Mouse (Mus musculus): ENCODE results near the gene Tmeff1. TPM values are rescaled to one million over a fixed set of nuclear protein-coding genes. Genes with fewer than 3 reads are reported as not detected.

The Tmeff1 gene
- polyA plus RNA-seq, 1 experiment from 2014 or later = 45.4 TPM

- no peak overlapping the region for H3K27ac ChIP-seq
- H3K4me1 ChIP-seq (replicated peaks) = no peaks in the 10 kb centered on the region
- H3K4me2 ChIP-seq (replicated peaks) = no peak overlapping the region
- ATAC-seq = no peak
- no peaks in the 10 kb centered on the region for H3K36me3 ChIP-seq
- H3K4me3 ChIP-seq (replicated peaks) = no peak overlapping the region
- 59% methylated on average over 6 of the region's 6 CpGs for WGBS
- no peak overlapping the region for H3K9ac ChIP-seq
- no peaks in the 10 kb centered on the region for H3K9me3 ChIP-seq
- no peaks in the 10 kb centered on the region for H3K27me3 ChIP-seq (replicated peaks)
Observed at GRCm38 (mm10) chr4:48579475-48580110, 5.4 kb upstream of the Tmeff1 start.

- 38% methylated on average over 2 of the region's 2 CpGs for WGBS
- Histone ChIP-seq H3K4me1 (replicated peaks) (no peaks in the 10 kb centered on the region), H3K36me3 (no peaks in the 10 kb centered on the region), H3K9me3 (no peaks in the 10 kb centered on the region), H3K4me3 (replicated peaks) (no peak overlapping the region), H3K9ac (no peak overlapping the region), H3K4me2 (replicated peaks) (no peak overlapping the region), H3K27me3 (replicated peaks) (no peaks in the 10 kb centered on the region), H3K27ac (no peak overlapping the region)
- ATAC-seq = no peak
Observed at GRCm38 (mm10) chr4:48581201-48581600, 3.8 kb upstream of the Tmeff1 start.

DNA sequence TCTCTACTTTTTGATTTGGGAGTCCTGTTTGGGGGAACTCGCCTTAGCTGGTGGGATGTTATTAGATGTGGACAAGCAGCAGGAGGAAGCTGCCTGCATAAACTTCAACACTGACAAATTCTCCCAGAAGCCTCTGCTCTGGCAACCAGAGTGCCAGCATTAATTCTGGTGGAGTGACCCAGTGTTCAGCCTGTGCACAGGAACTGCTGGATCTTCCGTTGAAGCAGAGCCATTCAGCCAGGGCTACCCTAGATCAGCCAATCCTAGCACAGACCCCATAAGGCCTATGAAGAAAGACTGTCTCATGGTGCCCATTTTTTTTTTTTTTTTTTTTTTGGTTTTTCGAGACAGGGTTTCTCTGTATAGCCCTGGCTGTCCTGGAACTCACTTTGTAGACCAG, 3.0 kb upstream of the Tmeff1 start:
- WGBS = 91% methylated on average over 2 of the region's 3 CpGs

DNA sequence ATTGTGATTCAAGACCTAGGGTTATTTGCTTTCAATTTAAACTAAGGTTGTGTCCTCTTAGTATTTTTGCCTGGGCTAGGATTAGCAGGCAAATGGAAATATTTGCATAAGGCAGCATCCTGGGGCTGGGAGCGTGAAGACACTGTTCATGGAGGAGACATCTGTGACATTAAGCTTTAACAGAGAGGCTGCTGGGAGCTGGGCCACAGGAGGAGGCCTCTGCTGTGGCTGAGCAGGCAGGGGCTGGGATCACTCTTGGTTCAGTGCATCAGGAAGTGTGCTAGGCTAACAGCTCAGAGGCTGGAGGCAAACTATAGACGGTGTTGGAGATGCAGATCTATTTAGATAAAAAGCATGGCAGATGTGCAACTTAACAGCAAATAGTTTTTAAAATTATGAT, 2.0 kb upstream of the Tmeff1 start:
- Histone ChIP-seq H3K4me1 (replicated peaks) (peaks cover 4% of the 10 kb centered on the region; the same call in 1 of the 2 replicates), H3K4me3 (replicated peaks) (no peak overlapping the region), H3K9me3 (no peaks in the 10 kb centered on the region), H3K4me2 (replicated peaks) (no peak overlapping the region), H3K9ac (no peak overlapping the region), H3K27me3 (replicated peaks) (no peaks in the 10 kb centered on the region), H3K27ac (no peak overlapping the region), H3K36me3 (no peaks in the 10 kb centered on the region)
- WGBS = 81% methylated on average over 2 of the region's 2 CpGs
- no peak for ATAC-seq

More for the DNA sequence above, 3.0 kb upstream of the Tmeff1 start:
- no peak overlapping the region for H3K4me3 ChIP-seq (replicated peaks)
- peaks cover 4% of the 10 kb centered on the region; the same call in 1 of the 2 replicates for H3K4me1 ChIP-seq (replicated peaks)
- no peaks in the 10 kb centered on the region for H3K36me3 ChIP-seq
- H3K27ac ChIP-seq = no peak overlapping the region
- H3K9me3 ChIP-seq = no peaks in the 10 kb centered on the region
- H3K4me2 ChIP-seq (replicated peaks) = no peak overlapping the region
- H3K9ac ChIP-seq = no peak overlapping the region
- H3K27me3 ChIP-seq (replicated peaks) = no peaks in the 10 kb centered on the region
- ATAC-seq = no peak

DNA sequence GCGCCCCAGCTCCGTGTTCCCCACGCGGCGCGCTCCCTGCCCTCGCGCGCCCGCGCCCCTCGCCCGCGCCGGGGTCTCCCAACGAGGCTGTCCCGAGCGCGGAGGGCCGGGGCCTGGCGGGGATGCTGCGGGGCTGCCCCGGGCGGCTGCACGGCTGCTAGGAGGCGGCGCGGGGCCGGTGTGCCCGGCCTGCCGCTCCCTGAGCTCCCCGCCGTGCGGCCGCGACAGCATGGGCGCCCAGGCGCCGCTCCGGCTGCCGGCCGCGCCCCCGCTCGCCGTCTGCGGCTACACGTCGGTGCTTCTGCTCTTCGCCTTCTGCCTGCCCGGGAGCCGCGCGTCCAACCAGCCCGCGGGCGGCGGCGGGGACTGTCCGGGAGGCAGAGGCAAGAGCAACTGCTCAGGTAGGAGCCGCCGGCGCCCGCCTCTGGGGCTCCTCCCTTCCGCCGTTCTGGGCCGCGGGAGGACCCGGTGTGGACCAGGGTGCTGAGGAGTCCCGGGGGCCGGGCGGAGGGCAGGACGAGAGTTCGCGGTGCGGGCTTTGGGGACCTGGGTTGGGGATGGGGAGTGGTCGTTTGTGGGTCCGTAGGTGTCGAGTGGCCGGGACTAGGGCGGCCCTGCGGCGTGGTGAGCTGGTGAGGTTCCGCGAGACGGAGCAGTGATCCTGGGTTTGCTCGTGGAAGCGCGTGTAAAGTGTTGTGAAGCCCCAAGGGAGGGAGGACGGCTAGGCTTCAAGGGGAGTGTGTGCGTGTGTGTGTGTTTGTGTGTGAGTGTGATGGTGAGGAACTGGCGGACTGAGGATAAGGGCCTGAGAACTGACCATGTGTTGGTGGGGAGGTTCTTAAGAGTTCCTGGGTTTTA, 496 bp downstream of the Tmeff1 start:
- peak overlapping the region; percentile 88 for H3K27ac ChIP-seq
- peaks cover 6% of the 10 kb centered on the region; the same call in 1 of the 2 replicates for H3K4me1 ChIP-seq (replicated peaks)
- peak overlapping the region; percentile 86 for H3K9ac ChIP-seq
- ATAC-seq = peak; percentile 85
- H3K9me3 ChIP-seq = no peaks in the 10 kb centered on the region
- H3K4me3 ChIP-seq (replicated peaks) = peak overlapping the region; percentile 65
- WGBS = under 1% methylated on average over 80 of the region's 92 CpGs
- H3K4me2 ChIP-seq (replicated peaks) = peak overlapping the region; percentile 69
- no peaks in the 10 kb centered on the region for H3K36me3 ChIP-seq
- H3K27me3 ChIP-seq (replicated peaks) = no peaks in the 10 kb centered on the region

- Histone ChIP-seq H3K4me2 (replicated peaks) (peak overlapping the region; percentile 69), H3K27me3 (replicated peaks) (no peaks in the 10 kb centered on the region), H3K36me3 (no peaks in the 10 kb centered on the region), H3K4me3 (replicated peaks) (peak overlapping the region; percentile 65), H3K9ac (peak overlapping the region; percentile 86), H3K9me3 (no peaks in the 10 kb centered on the region), H3K27ac (peak overlapping the region; percentile 88; the same call in 1 of the 2 replicates), H3K4me1 (replicated peaks) (peaks cover 6% of the 10 kb centered on the region; the same call in 1 of the 2 replicates)
- peak; percentile 62 for ATAC-seq
- WGBS = 3% methylated on average over 12 of the region's 12 CpGs
Observed at GRCm38 (mm10) chr4:48586099-48586821, 1.3 kb downstream of the Tmeff1 start.

DNA sequence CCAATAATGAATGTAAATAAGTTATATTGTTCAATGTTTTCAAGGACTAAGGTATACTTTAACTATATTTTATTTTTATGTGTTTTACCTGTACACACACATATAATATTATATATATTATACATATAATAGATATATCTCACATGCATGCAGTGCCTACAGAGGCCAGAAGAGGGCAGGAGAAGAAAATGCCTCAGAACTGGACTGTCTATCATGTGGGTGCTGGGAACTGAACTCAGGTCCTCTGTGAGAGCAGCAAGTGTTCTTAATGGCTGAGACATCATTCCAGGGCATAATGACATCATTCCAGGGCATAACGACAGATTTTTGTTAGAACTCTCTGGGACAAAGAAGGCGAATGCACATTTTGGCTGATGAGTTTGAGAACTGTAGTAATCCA, 2.6 kb downstream of the Tmeff1 start:
- Histone ChIP-seq H3K4me1 (replicated peaks) (peaks cover 6% of the 10 kb centered on the region; the same call in 1 of the 2 replicates), H3K4me3 (replicated peaks) (no peak overlapping the region), H3K9ac (no peak overlapping the region), H3K9me3 (no peaks in the 10 kb centered on the region), H3K36me3 (no peaks in the 10 kb centered on the region), H3K27me3 (replicated peaks) (no peaks in the 10 kb centered on the region), H3K4me2 (replicated peaks) (no peak overlapping the region), H3K27ac (no peak overlapping the region)
- WGBS = 95% methylated on average over 2 of the region's 2 CpGs
- no peak for ATAC-seq

DNA sequence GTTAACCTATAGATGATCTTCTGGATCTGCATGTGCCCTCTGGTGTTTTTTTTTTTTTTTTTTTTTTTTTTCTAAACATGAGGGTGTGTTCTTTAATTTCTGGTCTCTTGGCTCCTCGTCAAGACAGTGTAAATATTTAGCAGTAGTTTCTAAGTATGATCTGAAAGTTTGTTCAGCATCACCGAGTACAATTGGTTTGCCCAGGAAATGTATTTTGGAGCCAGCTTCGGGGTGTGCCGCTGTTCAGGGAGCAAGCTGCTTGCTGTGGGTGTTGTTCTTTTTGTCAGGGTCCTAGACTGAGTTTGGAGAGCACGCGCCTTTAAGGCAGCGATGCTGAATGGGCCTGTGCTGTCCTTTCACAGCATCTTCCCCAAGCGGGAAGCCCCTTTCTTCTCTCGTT, 3.6 kb downstream of the Tmeff1 start:
- H3K4me3 ChIP-seq (replicated peaks) = no peak overlapping the region
- H3K27me3 ChIP-seq (replicated peaks) = no peaks in the 10 kb centered on the region
- H3K9me3 ChIP-seq = no peaks in the 10 kb centered on the region
- WGBS = 44% methylated on average over 9 of the region's 9 CpGs
- no peaks in the 10 kb centered on the region for H3K36me3 ChIP-seq
- ATAC-seq = no peak
- H3K4me1 ChIP-seq (replicated peaks) = peaks cover 6% of the 10 kb centered on the region; the same call in 1 of the 2 replicates
- no peak overlapping the region for H3K27ac ChIP-seq
- H3K4me2 ChIP-seq (replicated peaks) = 0 out of 2 replicates have a peak overlapping the region, but pooled peaks have one; percentile 33
- no peak overlapping the region for H3K9ac ChIP-seq

DNA sequence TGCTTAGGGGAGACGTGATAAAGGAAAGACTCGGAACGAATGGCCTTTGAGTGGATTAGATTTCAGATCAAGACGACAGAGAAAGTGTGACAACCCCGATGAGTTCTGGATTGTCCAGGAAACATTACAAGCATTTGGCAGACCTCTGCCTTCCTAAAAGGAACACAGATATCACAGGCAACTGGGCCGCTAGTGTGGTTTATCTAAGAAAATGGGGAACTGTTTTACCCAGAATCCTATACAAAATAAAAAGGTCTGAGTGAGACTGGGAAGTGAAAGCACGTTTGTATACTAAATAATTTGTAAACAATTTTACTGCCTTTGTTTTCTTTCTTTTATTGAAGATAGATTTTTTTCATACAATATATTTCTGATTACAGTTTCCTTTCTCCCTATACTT, 5.9 kb downstream of the Tmeff1 start:
- H3K36me3 ChIP-seq = no peaks in the 10 kb centered on the region
- 80% methylated on average over 7 of the region's 7 CpGs for WGBS
- no peak overlapping the region for H3K4me3 ChIP-seq (replicated peaks)
- H3K27ac ChIP-seq = no peak overlapping the region
- H3K9me3 ChIP-seq = no peaks in the 10 kb centered on the region
- H3K27me3 ChIP-seq (replicated peaks) = no peaks in the 10 kb centered on the region
- H3K4me1 ChIP-seq (replicated peaks) = peaks cover 8% of the 10 kb centered on the region; the same call in 1 of the 2 replicates
- ATAC-seq = no peak
- H3K9ac ChIP-seq = no peak overlapping the region
- no peak overlapping the region for H3K4me2 ChIP-seq (replicated peaks)

DNA sequence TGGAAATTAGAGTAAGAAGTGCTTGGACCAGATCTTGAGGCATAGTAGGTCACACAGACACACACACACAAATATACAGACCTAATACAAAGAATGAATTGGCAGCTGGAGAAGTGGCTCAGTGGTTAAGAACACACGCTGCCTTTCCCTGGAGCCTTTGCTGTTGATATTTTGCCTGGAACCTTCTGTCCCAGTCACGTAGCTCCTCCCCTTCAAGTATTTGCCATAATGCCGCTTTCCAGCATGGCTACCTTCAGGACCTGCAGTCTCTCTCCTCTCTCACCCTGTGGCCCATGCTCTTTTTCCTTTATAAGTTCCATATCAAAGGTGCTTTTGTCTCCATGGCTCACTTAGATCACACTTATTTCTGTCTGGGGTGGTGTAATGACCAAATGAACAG, 6.4 kb downstream of the Tmeff1 start:
- H3K36me3 ChIP-seq = no peaks in the 10 kb centered on the region
- 87% methylated on average over 3 of the region's 3 CpGs for WGBS
- H3K4me3 ChIP-seq (replicated peaks) = no peak overlapping the region
- no peak overlapping the region for H3K27ac ChIP-seq
- H3K4me2 ChIP-seq (replicated peaks) = no peak overlapping the region
- H3K4me1 ChIP-seq (replicated peaks) = peaks cover 7% of the 10 kb centered on the region; the same call in 1 of the 2 replicates
- no peak for ATAC-seq
- H3K9ac ChIP-seq = no peak overlapping the region
- H3K9me3 ChIP-seq = no peaks in the 10 kb centered on the region
- no peaks in the 10 kb centered on the region for H3K27me3 ChIP-seq (replicated peaks)

GRCm38 (mm10) chr4:48592328-48592727, 7.4 kb downstream of the Tmeff1 start:
- Histone ChIP-seq H3K27ac (no peak overlapping the region), H3K4me2 (replicated peaks) (no peak overlapping the region), H3K4me1 (replicated peaks) (0 out of 2 replicates have a peak, but pooled peaks cover 4% of the 10 kb centered on the region), H3K9me3 (no peaks in the 10 kb centered on the region), H3K36me3 (no peaks in the 10 kb centered on the region), H3K27me3 (replicated peaks) (no peaks in the 10 kb centered on the region), H3K9ac (no peak overlapping the region), H3K4me3 (replicated peaks) (no peak overlapping the region)
- 52% methylated on average over 5 of the region's 5 CpGs for WGBS
- ATAC-seq = no peak

- Histone ChIP-seq H3K36me3 (no peaks in the 10 kb centered on the region), H3K4me1 (replicated peaks) (0 out of 2 replicates have a peak, but pooled peaks cover 4% of the 10 kb centered on the region), H3K9me3 (no peaks in the 10 kb centered on the region), H3K27me3 (replicated peaks) (no peaks in the 10 kb centered on the region), H3K4me3 (replicated peaks) (no peak overlapping the region), H3K9ac (no peak overlapping the region), H3K4me2 (replicated peaks) (no peak overlapping the region), H3K27ac (no peak overlapping the region)
- 83% methylated on average over 7 of the region's 7 CpGs for WGBS
- ATAC-seq = no peak
Observed at GRCm38 (mm10) chr4:48592844-48593243, 7.9 kb downstream of the Tmeff1 start.

Data from intestine, embryonic 15.5 days (tissue).